Mouse (Mus musculus): ENCODE data around the gene Dpp9.

DNA sequence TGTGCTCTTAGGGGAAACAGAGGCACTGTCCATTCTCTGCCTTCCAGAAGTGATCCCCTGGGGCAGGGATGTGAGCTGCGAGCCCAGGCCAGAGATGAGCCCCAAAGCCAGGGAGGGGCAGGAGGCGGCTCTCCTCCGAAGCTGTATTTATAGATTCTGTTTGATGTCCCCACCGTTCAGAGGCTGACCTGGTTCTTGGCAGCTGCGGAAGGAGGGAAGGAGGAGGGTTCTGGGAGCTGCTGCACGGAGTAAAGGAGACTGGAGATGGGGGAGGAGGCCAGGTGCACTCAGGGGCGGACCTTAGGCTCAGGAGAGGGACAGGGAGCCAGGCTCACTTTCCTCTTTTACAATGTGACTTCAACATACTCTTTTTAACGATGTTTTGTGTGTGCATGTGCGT, 72.6 kb downstream of the Dpp9 start:
- no peak for TF ChIP-seq CTCF (IDR thresholded peaks at IDR 0.05; ENCODE audit: extremely low read depth, insufficient read depth, low read length)
- TF ChIP-seq POLR2A (IDR thresholded peaks at IDR 0.05; ENCODE audit: extremely low read depth, insufficient read depth, low read length) = no peak
